Mouse (Mus musculus) liver (tissue): Measurements from ENCODE around the gene Chrna5.

Experiments used
- DNase-seq: peaks from one replicate; pipeline ENCODE4 v3.0.0-alpha.2; 2020; ENCODE audit warnings: mixed read lengths

The Chrna5 gene

GRCm38 (mm10) chr9:55023902-55024583, 43.4 kb downstream of the Chrna5 start:
- peak; percentile 76 for DNase-seq

GRCm38 (mm10) chr9:55025534-55026274, 45.0 kb downstream of the Chrna5 start:
- no peak for DNase-seq

GRCm38 (mm10) chr9:55026275-55026663, 45.6 kb downstream of the Chrna5 start, which contains the start of gene Chrna3:
Gene Chrna3 (minus strand): TSS chr9:55026562.
- peak; percentile 17 for DNase-seq

- DNase-seq: no peak
Measured at GRCm38 (mm10) chr9:55031435-55032167, 50.9 kb downstream of the Chrna5 start.

- no peak for DNase-seq
Measured at GRCm38 (mm10) chr9:55038948-55039347, 58.3 kb downstream of the Chrna5 start.

- DNase-seq: no peak
Measured at GRCm38 (mm10) chr9:55039983-55040382, 59.3 kb downstream of the Chrna5 start.

- DNase-seq: no peak
Measured at GRCm38 (mm10) chr9:55041389-55041788, 60.7 kb downstream of the Chrna5 start.

- no peak for DNase-seq
Measured at GRCm38 (mm10) chr9:55043688-55044087, 63.0 kb downstream of the Chrna5 start.

- no peak for DNase-seq
Measured at GRCm38 (mm10) chr9:55045001-55045400, 64.3 kb downstream of the Chrna5 start.

- DNase-seq: no peak
Measured at GRCm38 (mm10) chr9:55046764-55047163, 66.1 kb downstream of the Chrna5 start.

- DNase-seq: no peak
Measured at GRCm38 (mm10) chr9:55048211-55048880, 67.7 kb downstream of the Chrna5 start, which contains the start of gene Chrnb4. Gene Chrnb4 (minus strand): TSS chr9:55048779.

- peak; percentile 20 for DNase-seq
Measured at GRCm38 (mm10) chr9:55055386-55055930, 74.8 kb downstream of the Chrna5 start.
